Mouse (Mus musculus) fat pad, adult 2 months (tissue): ENCODE data around the gene Mef2c.

Experiments
- DNase-seq: peaks from one replicate; pipeline ENCODE4 v3.0.0-alpha.2; 2011; ENCODE audit warnings: low read depth, low spot score; ENCODE audit errors: extremely low read depth

Gene Mef2c

DNA sequence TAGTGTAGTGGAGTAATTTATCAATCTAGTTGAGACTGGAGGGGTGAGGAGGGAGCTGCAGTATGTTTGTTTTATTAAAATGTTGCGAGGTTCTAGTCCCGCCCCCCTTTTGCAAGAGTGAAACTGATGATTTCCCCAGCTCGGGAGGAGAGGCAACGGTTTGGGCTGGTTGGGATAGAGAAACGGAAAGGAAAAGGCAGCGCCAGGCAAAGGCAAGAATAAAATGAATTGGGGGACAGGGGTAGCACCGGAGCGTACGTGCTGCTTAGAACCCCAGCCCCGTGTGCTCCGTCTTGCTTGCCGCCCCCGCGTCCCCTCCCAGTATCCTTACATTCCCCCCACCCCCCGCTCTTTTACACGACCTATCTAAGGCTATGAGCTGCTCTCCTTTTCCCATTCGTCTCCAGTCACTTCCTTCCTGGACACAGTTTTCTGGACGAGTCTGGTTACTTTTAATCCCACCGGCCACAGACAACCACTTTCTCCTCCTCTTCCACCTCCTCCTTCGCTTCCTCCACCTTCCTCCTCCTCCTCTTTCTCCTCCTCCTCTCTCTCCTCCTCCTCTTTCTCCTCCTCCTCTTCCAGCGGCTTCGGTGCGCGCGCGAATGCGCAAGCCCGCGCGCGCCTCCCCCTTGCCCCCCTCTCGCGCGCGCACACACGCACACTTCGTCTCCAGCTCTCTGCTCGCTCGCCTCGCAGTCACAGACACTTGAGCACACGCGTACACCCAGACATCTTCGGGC lies 20.5 kb downstream of the Mef2c start:
- no peak for DNase-seq

DNA sequence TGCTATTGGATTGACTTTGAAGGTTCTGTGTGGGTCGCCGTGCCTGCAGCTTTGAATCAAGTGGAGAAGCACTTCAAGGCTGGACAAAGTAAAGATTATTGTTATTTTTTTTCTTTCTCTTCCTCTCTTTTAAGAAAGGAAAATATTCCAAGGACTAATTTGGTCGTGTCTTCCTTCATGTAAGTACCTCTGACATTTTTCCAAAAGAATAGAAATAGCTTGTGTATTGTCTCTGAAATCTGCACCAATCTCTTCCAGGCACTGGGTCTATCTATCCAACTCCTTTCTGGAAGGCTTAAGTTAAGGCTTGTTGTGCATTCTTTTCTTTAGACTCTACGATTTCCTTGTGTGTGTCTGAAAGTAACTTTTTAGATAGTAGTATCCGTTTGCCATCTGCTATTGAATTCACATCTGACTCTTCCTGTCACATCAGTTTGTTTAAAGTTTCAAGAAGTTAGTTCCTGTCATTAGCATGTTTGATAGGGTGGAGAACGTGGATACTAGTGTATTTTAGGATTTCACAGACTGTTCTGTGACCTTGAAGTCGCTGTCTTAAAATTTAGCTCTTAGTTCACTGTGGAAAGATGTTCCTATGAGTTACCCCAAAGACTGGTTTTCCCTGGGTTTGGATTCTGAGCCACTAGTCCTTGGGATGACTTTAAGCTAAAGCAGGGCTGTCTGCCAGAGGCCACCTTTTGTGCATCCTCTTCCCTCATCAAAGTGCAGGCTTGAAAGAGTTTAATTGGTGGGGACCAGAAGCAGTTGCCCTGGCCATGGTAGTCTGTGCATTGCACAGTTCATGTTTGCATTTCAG lies 21.3 kb downstream of the Mef2c start:
- no peak for DNase-seq

DNA sequence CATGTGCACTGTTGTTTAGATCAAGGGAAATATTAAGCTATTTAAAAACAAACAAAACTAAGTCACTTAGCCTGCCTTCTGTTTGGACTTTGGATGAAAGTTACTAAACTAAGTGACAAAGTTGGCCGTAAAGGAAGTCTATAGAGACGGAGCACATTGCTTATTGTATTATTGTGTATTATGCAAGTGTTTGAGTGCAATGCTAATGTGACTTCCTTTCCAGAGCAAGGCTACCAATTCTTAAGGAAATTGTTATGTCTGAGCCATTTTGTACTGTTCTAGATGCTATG lies 21.8 kb downstream of the Mef2c start:
- DNase-seq = no peak

DNA sequence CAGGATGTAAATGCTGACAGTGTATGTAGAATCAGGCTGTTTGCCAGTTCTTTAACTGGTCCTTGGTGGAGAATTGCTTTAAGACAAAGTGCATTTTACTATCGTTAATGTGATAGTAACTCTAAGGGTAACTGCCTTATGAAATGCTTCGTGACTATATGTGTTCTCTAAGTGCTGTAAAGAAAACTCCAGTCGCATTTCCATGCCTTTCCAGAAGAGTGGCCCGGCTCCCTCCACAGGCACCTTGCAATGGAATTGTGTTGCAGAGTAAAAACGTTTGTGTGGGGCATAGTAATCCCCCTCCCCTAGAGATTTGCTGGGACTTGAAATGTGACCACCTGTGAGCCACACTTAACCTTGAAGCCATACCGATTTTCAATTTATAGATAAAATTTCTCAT lies 22.2 kb downstream of the Mef2c start:
- DNase-seq = no peak

DNA sequence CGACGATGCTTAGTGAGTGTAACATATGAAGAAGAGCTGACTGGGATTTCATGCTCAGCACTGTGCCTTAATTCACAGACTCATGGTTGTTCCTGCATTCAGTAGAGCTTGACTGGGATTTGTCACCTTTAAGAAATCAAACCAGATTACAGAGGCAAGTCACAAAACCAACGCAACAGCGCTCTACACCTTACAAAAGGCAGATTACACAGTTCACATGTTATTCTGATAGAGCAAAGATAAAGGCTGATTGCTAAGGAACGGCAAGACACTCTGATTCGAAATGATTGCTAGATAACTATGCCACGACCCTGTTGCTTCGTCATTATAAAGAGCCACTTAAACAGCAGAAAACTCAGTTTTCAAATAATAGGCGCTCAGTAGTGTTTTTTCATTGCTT lies 24.1 kb downstream of the Mef2c start:
- no peak for DNase-seq

DNA sequence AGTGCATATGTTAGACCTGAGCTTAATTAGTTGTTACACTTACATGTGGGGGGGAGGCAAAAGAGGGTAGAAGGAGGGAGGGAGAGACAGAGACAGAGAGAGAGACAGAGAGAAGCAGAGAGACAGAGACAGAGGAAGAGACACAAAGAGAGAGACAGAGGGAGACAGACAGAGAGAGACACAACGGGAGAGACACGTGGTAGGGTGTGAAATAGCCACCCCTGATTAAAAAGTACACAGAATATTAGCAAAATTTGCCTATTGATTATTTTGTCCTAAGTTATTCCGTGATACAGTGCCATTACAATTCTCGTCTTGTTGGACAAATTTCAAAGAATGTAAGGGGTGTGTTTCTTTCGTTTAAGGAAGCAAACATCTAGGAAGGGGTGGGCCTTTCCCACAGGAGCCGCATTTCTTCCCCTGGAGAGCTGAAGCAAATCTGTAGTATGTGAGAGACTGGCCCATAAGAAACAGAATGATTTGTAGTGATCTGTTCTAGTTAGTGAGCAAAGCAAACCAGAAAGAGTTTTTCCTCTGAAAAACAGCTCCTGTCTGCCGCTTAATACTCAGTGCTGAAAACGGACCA lies 26.0 kb downstream of the Mef2c start:
- DNase-seq = no peak

DNA sequence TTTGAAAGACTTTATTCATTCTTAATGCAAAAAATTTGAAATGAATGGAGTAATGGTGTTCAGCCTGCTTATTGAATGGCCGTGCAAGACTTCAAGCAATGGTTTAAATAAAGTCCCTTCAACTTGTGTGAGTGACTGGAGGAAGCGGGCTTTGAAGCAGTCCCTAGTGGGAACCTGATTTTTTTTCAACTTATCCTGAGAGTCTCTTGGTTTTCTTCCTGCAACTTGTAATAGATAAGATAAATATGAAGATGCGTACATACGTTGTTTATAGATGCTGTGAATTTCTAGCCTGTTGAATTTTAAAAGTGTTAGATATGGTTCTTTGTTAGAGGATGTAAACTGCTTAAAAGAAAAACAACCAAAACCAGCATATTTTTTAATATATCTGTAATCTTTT lies 27.1 kb downstream of the Mef2c start:
- no peak for DNase-seq

DNA sequence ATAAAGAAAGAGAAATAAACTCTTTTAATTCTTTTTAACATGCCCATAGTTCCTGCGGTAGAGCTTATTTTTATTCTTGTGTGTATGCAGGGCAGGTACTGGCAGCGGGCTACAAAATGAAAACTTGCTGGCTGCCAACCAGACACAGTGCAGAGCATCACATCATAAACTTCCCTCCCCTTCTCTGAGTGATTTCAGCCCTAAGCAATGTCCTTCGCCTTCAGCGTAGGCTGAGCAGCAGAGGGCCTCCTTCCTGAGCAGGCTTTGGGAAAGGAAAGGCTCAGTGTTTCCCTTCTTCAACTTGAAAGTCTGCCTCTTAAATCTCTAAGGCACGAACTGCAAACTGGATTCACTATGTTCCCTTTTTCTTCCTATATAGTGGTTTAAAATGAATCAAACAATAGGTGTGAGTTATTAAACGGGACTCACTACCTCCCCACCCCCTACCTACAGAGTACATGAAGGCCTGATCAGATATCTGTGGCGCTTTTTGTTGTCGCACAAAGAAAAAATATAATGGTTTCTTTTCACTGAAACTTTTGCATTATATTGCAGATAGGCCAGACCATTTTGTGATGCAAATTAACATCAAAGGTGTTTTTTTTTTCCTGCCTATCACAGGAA lies 28.2 kb downstream of the Mef2c start:
- no peak for DNase-seq

DNA sequence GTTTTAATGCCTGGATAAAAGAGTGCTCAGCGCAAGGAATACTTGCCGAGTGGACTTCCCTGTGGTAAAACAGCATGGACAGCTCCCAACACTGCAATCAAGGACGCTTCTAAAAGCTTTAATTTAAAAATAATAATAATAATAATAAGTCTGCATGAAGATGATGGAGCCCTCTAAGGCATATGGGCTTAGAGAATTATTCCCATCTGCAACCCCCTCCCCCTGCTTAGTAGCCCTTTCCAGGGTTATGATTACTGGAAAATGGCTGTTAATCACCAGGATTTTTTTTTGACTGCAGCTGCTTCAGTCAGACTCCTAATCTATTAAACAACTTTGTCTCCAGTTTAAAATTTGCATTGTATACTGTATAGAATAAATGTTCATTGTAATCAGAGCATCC lies 32.5 kb downstream of the Mef2c start:
- no peak for DNase-seq

DNA sequence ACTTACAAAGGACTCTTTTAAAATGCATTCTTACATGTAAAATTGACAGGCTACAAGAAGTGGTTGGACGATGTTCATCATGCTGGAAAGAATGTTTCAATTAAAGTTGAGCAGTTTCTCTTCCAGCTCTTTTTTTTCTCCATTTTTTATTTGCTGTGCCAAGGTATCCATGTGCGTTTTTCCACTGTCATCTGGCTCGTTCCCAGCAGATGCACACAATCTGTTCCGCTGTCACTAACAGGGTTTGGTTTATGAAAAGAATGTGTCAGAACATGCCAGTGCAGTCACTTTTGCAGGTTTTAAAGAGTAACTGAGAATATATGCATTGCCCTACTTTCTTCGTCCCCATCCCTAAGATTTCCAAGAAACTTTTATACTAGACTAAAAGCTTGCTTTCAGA lies 33.3 kb downstream of the Mef2c start:
- no peak for DNase-seq

DNA sequence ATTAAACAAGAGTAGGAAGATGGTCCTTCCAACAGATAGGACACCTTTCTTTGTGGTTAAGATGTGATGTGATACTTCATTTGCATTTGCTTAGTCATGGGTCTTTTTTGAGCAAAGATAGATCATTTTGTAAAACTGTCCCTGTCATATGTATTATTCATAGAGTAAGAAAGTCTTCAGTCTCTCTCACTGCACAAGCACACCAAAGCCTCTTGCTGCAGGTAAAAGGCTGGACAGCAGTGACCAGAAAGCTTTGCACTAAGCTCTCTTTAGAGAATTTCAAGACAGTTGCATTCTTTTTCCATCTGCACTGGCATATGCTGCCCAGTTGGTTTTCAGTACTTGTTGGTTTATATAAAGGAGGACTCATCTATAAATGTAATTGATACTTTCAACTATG lies 36.1 kb downstream of the Mef2c start:
- no peak for DNase-seq

DNA sequence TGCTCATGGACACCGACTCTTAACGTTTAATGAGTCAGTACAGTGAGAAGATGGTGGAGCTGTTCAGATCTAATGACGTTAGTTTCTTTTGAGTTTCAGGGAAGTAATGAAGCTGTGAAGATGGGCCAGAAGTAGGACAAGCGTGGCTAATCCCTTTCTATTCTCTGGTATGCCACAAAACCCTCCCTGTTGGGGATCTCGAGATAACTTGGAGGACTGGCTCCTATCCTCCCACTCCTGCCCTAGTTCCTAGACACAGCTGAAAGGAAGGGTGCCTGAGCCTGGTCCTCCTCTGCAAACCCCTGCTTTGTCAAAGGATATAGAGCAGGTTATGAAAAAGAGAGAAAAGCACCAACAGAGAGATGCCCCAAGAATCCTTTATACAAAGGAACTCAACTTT lies 38.8 kb downstream of the Mef2c start:
- DNase-seq = no peak

DNA sequence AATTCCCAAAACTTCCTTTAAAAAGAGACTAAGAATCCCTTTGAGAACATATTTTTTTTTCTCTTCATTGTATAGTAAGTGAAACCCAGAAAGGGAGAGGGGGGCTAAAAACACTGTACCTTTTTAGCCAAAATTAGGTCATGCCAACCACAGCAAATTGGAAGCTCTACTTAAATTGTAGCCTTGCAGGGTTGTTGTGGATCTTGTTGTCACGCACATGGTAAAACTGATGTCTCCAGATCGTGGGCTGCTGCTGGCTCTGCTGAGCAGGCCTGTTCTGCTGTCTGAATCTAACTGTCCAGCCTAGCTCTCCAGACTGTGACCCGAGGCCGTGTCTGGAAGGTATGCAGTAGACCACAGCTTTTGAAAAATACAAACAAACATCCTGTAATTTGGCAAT lies 40.9 kb downstream of the Mef2c start:
- DNase-seq = no peak

DNA sequence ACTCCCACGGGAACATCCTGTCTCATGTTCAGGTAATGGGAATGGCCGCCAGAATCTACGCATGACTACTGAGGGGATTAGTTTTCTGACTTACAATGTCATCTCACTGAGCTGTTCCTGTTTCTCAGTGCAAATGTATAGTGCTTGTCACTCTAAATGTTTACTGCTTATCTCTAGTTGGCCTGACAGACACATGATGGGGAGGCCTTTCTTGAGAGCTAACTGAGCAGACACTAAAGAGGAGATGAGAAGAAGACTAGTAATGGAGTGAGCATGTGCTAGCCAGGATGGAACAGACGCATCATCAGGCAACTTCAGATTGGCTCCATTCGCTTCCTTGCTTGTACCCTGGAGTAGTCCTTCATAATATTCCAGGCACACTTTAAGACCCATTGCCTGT lies 43.0 kb downstream of the Mef2c start:
- no peak for DNase-seq

DNA sequence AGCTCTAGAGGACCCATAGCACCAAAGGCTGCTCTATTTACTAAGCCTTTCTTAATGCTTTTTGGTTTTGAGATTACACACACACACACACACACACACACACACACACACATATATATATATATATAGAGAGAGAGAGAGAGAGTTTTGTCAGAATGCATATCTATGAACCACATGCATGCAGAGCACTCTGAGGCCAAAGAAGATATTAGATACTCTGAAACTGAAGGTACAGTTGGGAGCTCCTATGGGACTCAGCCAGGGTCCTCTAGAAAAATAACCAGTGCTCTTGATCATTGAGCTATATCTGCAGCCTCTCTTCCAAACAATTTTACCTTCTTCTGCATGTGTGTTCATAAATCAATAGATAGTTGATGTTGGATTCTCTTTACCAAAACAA lies 47.4 kb downstream of the Mef2c start:
- DNase-seq = no peak

DNA sequence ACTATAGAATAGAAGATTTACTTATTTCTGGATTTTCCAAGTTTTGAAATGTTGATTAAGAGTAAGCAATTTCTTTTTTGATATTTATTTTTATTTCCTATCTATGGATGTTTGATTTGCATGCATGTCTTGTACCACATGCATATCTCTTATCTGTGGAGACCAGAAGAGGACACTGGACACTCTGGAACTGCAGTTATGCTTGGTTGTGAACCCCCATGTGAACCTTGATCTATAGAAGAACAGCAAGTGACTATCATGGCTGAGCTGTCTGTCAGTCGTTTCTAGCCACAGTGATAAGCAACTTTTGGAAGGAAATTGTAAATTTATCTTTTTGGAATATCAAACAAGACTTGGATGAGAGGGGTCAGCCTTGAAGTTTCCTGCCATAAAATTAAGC lies 48.2 kb downstream of the Mef2c start:
- no peak for DNase-seq

DNA sequence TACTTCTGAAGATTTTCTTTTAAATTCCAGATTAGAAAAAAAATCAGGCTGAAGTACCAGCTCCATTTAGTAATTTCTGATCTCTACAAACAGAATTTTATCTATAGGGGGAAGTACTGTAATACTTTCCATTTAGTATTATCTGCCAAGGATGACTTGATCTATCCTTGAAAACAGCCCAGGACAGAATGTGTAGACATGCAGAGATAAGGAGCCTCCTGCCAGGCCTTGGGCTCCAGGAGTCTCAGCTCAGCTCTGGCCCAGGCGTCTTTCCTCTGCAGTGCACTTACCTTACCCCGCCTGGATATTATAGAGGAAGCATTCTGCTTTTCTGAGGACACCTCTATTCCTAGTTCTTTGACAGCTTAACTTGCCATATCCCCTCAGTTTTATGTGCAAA lies 59.4 kb downstream of the Mef2c start:
- DNase-seq = no peak

DNA sequence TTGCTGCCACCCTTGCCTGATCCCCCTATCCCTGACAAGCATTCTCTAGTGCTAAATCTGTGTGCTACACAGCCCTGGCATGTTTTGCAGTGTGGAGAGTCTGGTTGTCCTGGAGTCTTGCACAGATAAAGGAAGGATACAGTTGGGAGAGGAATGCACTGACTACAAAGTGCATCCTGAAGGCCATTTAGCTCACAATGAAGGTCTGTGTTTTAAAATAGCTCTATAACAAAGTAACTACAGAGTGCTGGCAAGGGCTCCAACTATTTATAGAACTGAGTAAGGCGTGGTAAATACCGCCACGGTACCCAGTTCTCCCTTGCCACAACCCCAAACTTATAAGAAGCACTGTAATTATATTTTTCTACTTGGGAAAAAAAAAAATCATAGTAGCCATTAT lies 61.9 kb downstream of the Mef2c start:
- DNase-seq = no peak

DNA sequence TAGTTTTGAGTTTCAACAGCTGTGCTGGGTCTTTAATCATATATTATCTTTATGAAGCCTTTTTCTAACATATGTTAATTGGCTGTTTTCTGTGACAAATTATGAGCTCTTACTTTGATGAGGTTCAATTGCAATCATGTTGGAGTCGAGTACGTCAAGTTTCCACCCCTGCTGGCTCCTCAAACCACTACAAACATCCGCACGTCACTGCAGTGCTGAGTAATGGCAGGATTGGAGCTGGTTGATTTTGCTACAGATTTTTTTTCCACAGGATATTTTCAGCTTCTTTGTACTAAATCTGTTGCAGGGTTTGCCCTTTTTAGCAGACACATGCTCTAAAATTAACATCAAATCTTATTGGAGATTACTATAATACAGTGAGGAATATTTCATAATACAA lies 62.3 kb downstream of the Mef2c start:
- DNase-seq = no peak

DNA sequence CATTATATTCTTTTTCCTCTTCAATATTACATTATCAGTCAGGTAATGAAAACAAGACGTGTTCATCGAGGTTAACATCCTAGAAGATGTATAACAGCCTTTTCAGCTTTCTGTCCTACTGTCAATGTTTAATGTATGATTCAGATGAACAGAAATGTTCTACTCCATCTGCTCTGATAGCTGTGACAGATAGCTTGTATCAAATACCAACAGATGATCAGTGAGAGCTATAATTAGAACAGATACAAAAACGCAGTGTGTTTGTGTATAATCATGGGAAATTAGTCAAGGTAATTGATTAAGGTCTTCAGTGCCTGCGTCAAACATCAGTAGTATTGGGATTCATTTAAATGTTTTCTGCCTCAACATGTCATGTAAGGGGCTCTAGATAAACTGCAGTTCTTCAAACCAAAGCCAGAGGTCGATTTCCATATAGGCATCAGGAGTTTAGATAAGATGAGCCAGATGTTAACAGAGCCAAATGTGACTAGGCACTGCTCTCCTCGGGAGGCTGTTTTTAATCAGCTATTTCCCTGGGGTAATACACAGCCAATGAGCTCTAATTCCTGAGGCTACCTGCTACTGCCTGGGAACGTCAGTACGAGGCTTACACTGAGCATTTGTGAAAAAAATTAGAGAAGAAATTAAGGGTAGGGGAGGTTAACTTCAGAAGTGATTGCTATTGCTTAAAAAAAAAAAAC lies 63.1 kb downstream of the Mef2c start:
- DNase-seq = no peak

DNA sequence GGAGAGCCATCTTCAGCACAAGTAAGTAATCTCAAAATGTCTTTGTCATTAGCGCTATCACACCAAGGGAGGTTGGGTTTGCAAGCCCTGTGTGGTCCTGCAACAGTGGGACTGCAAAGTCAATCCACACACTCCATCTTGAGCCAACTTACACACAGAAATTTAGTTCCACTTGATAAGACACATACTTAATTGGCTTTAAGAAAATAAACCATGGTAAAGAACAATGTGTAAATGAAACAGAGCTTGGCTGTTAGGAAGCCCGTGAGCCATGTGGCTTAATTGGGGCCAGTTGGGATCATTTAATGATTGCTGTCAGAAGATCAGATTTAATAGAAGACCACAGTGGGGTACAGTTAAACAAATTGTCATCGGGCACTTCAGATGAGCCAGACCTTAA lies 63.8 kb downstream of the Mef2c start:
- DNase-seq = no peak
